Mouse (Mus musculus): ENCODE measurements around the gene Kdm6b. TPM values are rescaled to one million over a fixed set of nuclear protein-coding genes. Genes with fewer than 3 reads are reported as not detected.

The Kdm6b gene
- total RNA-seq, 1 experiment from 2014 or later, result 4.4 TPM

DNA sequence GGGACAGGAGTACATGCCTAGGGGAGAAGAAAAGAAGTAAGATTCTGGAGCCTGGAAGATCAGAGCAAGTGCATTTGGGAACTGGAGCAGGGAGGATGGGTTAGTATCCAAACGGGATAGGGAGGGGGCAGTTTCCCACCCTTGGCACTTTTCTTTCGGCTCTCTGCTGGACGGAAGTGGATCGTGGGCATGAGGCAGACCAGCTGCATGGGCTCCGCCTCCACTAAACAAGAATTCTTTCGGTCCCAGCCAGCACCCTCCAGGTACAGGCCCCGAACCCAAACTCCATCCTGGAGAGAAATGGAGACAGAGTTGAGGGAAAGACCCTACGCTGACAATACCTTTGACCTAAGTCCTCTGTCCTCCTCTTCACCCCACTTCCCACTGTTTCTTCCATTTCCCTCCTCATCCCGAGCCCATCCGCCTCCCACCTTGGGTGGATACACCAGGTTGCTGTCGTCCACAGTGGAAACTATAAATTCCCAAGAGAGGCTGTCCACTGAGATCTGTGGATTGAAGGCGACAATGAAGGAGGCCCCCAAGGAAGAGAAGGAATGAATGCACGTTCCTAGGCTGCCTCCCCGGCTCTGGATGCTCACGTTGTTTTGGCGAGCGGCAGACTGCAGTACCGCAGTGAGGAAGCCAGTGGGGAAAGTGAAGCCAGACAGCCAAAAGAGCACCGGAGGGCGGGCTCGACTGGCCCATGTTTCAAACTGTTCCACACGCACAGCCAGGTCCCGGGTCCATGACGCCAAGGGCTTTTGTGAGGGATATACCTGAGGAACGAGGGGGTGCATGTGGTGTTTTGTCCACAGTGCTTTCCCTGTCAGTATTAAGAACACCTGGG is 7.9 kb upstream of the Kdm6b start:
- ATAC-seq (replicated peaks in 1 of 2; ENCODE audit: insufficient read depth in 1 of 2, low FRiP score in 2 of 2, low TSS enrichment in 1 of 2, low read depth in 1 of 2, poor library complexity in 2 of 2, severe bottlenecking in 2 of 2), result no peak

DNA sequence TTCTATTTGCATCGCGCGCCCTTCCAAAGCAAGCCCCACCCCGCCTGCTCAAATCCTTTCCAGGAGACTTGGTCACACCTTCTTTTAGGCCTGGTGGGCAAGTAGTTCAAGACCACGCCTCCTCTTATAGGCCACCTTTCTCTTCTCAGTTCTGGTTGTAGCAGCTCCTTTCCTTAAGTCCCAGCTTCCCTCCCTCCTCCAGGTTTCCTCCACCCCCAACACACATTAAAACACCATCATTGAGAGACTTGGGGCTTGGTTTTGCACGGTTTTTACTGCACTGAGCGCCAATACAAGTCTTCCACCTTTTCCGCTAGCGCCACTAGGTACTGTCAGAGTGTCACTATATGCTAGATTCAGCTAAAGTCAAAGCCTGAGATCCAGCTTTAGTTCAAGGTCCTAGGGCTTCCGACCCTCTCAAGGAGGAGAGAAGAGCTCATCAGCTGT is 7.1 kb upstream of the Kdm6b start:
- ATAC-seq (replicated peaks in 1 of 2; ENCODE audit: insufficient read depth in 1 of 2, low FRiP score in 2 of 2, low TSS enrichment in 1 of 2, low read depth in 1 of 2, poor library complexity in 2 of 2, severe bottlenecking in 2 of 2), result no peak

DNA sequence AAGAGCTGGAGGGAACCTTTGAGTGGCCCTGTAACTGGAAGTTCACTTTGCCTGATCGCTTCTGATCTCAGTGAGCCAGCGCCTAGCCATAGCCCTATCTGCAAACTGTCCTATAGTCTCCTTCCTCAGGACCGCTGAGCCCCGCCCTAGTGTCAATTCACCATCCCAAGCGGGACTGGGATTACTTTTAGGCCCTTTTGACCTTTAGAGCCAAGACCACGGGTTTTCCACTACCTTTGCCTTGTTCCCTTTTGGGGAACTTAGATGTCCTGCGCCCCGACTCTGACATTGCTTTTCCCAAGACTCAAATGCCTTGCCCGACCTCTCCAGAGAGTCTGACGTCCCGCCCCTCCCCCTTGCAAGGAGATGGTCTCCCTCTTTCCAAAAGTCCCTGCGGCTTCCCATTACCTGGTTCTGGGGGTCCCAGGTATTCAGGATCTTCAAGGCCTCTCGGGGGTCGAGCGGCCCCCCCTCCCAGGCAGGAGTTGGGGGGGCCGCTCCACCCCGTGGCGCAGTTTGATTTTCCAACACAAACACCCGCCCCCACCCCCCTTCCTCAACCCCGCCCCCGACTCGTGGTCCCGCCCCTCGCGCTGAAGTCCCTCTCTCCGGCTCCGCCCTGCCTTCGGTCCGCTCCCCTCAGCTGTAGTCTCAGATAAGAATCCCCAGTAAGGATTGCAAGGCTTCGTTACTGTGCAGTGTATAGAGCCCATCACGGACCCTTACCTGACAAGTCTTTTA is 6.5 kb upstream of the Kdm6b start:
- ATAC-seq (replicated peaks in 1 of 2; ENCODE audit: insufficient read depth in 1 of 2, low FRiP score in 2 of 2, low TSS enrichment in 1 of 2, low read depth in 1 of 2, poor library complexity in 2 of 2, severe bottlenecking in 2 of 2), result no peak

DNA sequence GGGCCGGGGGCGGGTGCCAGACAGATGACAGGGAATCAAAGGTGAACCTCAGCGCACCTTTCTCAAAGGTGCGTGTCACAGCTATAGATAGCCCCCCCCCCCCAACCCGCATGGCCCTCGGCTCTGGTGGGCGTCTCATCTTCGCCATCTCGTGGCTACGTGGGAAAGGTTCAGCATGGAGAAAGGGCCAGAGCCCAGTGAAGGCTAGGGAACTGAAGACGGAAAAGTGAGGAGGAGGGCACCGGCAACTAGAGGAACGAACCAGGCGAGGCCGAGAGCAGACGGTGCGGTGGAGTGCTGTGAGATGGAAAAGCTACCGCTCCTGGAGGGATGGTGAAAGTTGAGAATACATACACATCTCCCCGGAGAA is 6.0 kb upstream of the Kdm6b start:
- no peak for ATAC-seq (replicated peaks in 1 of 2; ENCODE audit: insufficient read depth in 1 of 2, low FRiP score in 2 of 2, low TSS enrichment in 1 of 2, low read depth in 1 of 2, poor library complexity in 2 of 2, severe bottlenecking in 2 of 2)

DNA sequence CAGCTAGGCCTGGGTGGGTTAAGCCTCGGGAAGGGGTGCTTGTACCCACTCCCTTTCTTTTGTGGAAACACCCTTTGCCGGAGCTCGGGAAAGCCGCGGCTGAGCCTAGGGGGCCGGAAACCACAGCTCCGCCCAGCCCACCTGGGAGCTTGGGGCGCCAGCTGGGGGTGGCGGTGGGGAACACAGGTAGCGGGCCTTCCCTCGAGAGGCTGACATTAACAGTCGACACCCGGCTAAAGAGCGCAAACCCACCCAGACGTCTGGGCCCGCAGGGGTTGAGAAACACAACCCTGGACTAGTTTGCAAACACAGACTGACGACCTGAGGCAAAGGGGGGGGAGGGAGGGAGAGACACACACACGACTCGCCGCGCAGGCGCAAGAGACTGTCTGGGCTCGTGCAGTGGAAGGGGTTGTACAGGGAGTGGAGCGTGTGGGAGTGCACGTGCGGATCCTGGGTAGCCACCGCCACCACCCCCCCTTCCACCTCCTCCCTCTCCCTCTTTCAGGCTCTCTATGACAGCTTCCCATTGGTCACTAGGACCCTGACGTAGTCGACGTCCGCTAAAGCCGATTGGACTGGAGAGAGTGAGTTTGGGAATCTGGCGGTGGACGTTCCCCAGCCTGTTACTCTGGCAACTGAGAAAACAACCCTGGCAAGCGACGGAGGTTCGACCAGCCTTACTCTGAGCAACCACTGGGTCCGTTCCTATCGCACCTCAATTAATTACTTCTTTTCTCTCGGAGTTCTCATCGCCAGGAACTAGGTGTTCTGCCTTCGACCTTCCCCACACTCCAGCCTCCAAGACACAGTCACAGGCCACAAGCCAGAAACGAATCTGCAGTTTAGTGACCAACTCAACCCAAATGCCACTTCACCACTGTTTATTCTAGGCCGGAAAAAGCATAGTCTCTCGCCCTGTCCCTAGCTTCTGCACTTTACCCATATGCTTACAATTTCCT is 5.3 kb upstream of the Kdm6b start:
- ATAC-seq (replicated peaks in 1 of 2; ENCODE audit: insufficient read depth in 1 of 2, low FRiP score in 2 of 2, low TSS enrichment in 1 of 2, low read depth in 1 of 2, poor library complexity in 2 of 2, severe bottlenecking in 2 of 2), result peak; percentile 66 to 68

DNA sequence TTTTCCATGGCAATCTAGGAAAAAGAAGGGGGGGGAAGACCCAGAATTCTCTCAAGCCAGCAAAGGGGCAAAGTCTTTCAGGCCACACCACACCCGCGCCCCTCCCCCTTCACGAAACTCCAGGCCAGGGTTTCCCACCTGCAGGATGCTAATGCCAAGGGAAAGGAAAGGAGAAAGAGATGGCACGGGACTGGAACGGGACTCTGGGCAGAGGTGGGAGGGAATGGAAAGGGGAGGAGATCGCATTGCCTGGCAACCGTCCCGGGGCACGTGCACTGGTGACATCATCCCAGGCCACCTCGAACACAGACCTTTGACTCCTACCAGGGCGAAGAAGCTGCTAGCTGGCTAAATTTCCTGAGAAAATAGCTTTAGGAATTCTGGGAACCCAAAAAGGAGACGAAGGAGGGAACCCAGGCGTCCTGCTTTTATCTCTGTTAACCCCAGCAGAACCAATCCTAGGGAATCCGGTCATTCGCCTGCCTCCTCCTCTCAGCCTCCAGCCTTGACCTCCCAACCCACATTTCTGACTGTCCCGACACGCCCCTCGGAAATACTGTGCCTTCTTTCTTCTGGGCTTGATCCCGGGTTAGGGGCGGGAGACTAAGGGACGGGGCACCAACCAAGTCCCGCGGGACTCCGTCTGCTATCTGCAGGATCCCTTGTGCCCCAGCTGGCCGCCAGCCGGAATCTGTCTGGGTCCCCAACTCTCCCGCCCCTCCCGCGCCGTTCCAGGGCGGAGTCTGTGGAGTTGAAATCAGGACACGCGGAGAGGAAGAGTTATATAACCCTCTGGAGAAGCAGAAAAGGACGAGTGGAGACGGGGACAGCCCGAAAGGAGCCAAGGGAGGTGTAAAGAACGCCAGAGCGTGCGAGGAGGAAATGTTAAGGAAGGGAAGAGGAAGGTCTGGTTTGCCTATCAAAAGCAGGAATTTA is 4.2 kb upstream of the Kdm6b start:
- peak; percentile 14 to 25; a peak in 3 of 4 replicates for ATAC-seq (replicated peaks in 1 of 2; ENCODE audit: insufficient read depth in 1 of 2, low FRiP score in 2 of 2, low TSS enrichment in 1 of 2, low read depth in 1 of 2, poor library complexity in 2 of 2, severe bottlenecking in 2 of 2)

DNA sequence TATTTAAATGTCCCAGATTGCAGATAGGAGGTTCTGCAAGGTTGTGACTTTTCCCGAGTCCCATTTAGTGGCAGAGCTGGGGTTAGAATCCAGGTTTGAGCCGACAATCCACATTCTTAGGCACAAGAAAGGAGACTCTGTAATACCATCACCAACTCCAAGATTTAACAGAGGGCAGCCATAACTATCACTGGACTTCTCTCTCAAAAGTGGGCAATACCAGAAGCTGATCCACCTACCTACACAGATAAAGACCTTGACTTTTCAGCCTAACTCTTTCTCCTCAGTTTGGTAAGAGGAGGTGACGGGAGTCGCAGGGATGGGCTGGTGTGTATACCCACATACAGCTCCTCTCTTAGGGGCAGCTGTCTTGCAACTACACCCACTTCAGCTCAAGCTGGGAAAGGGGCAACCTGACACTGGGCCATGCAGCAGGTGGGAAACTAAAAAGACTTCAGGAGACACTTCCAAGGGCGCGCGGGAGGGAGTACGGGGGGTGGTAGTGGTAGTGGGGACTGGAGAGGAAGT is 3.5 kb upstream of the Kdm6b start:
- ATAC-seq (replicated peaks in 1 of 2; ENCODE audit: insufficient read depth in 1 of 2, low FRiP score in 2 of 2, low TSS enrichment in 1 of 2, low read depth in 1 of 2, poor library complexity in 2 of 2, severe bottlenecking in 2 of 2), result no peak

DNA sequence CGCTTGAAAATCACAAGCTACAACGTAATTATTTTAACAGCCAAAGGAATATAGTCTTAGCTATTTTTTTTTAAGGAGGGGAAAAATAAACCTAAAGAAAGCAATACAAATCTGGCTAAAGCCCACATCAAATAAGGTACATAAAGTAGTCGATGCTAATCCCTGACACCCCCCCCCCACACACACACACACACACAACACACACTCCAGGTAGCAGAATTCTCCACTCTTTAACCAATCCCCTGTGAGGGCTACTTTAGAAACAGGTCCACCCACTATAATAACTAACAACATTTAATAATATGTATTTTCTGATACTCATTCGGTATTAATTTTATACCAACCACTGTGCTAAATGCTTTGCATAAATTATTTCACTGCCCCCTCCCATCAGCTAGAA is 3.0 kb upstream of the Kdm6b start:
- no peak for ATAC-seq (replicated peaks in 1 of 2; ENCODE audit: insufficient read depth in 1 of 2, low FRiP score in 2 of 2, low TSS enrichment in 1 of 2, low read depth in 1 of 2, poor library complexity in 2 of 2, severe bottlenecking in 2 of 2)

DNA sequence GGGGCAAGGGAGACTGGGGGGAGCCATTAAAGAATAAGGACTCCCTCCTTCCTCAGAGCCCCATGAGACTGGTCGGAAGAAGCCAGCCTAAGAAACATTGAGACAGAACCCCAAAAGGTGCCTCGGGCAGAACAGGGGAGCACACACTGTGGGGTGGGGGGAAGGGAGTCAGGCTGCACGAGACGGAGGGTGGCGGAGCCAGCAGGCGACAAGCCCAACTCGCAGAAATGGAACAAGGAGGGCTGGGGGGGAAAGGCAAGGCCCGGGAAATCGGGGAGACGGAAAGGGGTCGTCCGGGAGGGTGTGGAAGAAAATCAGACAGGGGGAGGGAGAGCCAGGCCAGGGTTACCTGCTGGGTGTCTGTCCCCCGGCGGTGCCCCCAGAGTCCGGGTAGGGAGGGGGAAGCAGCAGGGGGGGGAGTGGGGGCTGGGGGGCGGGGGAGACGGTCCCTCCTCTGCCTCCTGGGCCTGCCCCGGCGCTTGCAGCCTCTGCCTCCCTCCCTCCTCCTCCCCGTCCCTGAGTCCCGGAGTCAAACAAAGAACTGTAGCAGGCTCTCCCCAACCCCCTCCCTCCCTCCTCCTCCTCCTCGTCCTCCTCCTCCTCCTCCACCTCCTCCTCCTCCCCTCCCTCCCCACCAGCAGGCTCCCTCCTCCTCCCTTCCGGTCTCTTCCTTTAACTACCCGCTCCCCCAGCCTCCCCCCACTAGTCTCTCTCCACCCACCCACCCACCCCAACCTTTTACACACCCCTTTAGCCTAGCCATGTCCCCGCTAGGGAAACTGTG is 2.4 kb upstream of the Kdm6b start:
- no peak for ATAC-seq (replicated peaks in 1 of 2; ENCODE audit: insufficient read depth in 1 of 2, low FRiP score in 2 of 2, low TSS enrichment in 1 of 2, low read depth in 1 of 2, poor library complexity in 2 of 2, severe bottlenecking in 2 of 2)

DNA sequence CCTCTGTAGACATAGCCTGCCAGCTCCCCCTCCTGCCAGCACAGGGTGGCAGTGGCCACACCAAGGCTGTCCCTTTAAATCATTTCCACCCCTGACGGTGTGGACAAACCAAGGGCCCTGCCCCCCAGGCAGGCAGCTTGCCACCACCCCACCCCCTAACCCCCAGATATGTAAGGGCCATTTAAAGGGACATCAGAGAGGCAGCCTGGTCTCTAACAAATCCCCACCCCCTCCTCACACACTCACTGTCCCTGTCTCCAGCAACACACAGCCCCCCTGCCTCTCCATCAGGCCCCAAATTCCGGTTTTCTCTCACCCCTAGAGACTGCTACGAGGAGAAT is 1.8 kb upstream of the Kdm6b start:
- ATAC-seq (replicated peaks in 1 of 2; ENCODE audit: insufficient read depth in 1 of 2, low FRiP score in 2 of 2, low TSS enrichment in 1 of 2, low read depth in 1 of 2, poor library complexity in 2 of 2, severe bottlenecking in 2 of 2), result no peak

DNA sequence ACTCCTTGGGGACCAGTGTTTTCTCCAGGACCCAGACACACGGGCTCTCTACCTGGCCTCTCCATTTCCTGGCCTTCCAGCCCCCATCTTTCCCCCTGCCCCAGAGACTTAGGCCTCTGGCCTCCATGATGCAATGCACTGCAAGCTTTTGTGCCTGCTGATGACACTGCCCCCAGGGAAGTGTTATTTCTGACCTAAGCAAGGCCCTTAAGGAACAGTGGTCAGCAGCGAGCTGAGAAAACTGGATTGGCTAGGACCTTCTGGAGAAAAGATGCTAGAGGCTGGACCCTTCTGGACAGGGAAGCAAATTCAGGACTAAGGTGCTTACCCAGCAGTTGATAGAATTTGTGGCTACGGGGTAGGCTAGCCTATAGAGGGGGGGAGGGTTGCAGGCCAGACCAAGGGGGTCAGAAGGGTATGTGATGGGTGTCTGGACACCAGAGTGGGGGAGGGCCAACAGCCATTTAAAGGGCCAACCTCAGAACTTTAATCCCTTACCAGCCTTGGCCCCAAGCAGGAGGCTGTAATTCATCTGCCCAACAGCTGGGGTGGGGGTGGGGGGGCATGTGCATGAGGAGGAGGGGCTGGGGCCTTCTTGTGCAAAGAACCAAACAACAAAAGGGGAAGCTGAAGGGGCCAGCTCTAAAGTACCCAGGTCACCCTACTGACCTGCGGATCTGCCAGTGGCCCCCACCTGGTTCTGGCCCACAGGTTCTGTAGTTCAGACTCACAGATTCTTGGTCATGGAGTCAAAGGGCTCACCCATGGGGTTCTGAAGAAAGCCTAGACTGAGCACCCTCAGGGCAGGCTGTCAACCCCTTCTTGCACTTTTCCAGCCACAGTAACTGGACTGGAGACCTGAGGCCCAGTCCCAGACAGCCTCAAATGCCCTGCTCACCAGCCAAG is 1.2 kb upstream of the Kdm6b start:
- ATAC-seq (replicated peaks in 1 of 2; ENCODE audit: insufficient read depth in 1 of 2, low FRiP score in 2 of 2, low TSS enrichment in 1 of 2, low read depth in 1 of 2, poor library complexity in 2 of 2, severe bottlenecking in 2 of 2), result no peak

DNA sequence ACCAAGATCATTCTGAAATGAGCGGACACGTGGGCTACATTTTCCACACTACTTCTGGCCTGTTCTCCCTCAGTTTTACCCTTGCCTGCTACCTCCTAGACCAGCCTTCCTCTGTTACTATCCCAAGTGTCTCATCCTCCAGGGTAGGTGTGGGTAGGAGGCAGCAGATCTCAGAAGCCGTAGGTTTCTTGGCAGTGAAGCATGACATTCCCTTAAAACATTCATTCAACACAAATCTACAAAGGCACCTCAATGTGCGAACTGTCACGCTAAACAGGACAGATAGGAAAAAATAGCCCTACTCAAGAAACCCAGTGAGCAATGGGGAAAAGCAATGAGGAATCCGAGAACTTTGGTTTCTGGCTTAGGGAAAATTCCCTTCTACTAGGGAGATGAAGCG is 927 bp downstream of the Kdm6b start:
- ATAC-seq (replicated peaks in 1 of 2; ENCODE audit: insufficient read depth in 1 of 2, low FRiP score in 2 of 2, low TSS enrichment in 1 of 2, low read depth in 1 of 2, poor library complexity in 2 of 2, severe bottlenecking in 2 of 2), result no peak

DNA sequence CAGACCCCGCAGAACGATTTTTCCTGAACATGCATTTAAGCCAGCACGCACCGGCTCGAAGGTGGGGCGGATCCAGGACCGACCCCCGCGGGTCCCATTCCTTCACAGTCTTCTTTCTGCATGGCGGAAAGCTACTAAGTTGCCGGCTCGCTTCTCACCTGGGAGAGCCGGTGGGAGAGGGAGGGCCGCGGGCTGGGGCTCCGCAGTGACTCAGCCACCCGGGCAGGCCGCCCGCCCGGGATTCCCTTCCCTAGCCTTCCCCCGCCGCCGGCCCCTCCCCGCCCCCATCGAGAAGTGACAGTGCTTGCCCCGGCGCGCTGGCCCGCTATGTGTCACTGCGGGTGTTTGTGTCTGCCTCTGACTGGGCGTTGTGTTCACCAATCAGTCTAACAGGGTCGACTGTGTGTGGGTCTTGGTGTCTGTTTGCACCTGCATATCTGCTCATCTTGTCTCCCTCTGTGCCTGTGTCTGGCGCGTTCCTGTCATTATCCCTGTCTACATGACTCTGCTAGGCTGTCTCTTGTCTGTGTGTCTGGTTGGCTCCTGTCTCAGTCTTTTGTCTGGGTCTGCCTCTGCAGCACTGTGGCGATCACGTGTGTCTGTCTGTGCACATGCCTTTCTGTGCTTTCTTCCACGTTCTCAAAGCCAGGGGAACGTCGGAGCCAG is 1.8 kb downstream of the Kdm6b start:
- ATAC-seq (replicated peaks in 1 of 2; ENCODE audit: insufficient read depth in 1 of 2, low FRiP score in 2 of 2, low TSS enrichment in 1 of 2, low read depth in 1 of 2, poor library complexity in 2 of 2, severe bottlenecking in 2 of 2), result no peak

DNA sequence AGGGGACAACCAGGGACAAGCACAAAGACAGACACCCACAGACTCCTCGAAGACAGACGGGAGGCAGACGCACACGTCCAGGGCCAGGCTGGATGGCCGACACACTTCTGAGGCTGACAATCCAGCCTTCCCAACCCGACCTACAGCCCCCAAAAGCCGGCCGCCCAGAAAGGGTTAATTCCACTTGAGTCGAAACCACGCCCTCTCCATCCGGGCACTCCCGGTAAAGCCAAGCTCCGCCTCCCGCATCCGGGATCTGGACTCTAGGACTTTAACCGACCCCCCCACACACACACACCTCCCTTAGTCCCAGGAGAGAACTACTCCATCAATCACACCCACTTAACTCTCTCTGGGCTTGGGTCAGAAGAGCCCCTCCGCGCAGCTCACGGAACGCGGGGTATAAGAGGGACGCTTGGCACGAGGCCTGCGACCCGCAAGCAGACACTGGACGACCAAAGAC is 2.4 kb downstream of the Kdm6b start:
- peak; percentile 6 to 8; a peak in 1 of 4 replicates for ATAC-seq (replicated peaks in 1 of 2; ENCODE audit: insufficient read depth in 1 of 2, low FRiP score in 2 of 2, low TSS enrichment in 1 of 2, low read depth in 1 of 2, poor library complexity in 2 of 2, severe bottlenecking in 2 of 2)
